Comparison of ENCODE assay signal across 9 mouse cellular contexts in genomic region chr8:104219079-104219478, GRCm38 (mm10). TPM values are rescaled to one million over a fixed set of nuclear protein-coding genes. Genes with fewer than 3 reads are reported as not detected.
DNase-seq lines count a peak whose midpoint lies in the region; ATAC-seq and TF ChIP-seq lines count a peak whose summit lies in the region.
"Had no signal": no experiment of that assay in that cellular context is flagged by ENCODE, and none has a peak within 500 bp of the region (broad histone marks: within the 10 kb centered on the region; RNA-seq: fewer than 3 reads in every experiment).

No protein-coding gene starts in this region.

- 27% methylated on average over 11 of the region's 11 CpGs for WGBS in forebrain, postnatal 0 days
- WGBS in liver, embryonic 13.5 days (ENCODE audit: insufficient replicate concordance): 13% methylated on average over 11 of the region's 11 CpGs

- H3K4me1 ChIP-seq in forebrain, postnatal 0 days (ENCODE audit: insufficient read depth): no peaks in the 10 kb centered on the region
- no peaks in the 10 kb centered on the region for H3K4me1 ChIP-seq in liver, embryonic 13.5 days (replicated peaks)
- H3K4me1 ChIP-seq: hindbrain, embryonic 15.5 days had no signal

- H3K9ac ChIP-seq in forebrain, postnatal 0 days: no peak overlapping the region
- no peak overlapping the region for H3K9ac ChIP-seq in liver, embryonic 13.5 days
- H3K9ac ChIP-seq: hindbrain, embryonic 15.5 days had no signal

- peaks cover 3% of the 10 kb centered on the region for H3K9me3 ChIP-seq in forebrain, postnatal 0 days (ENCODE audit: low read length)
- no peaks in the 10 kb centered on the region for H3K9me3 ChIP-seq in liver, embryonic 13.5 days (replicated peaks)
- H3K9me3 ChIP-seq: hindbrain, embryonic 15.5 days had no signal

- TF ChIP-seq CTCF in forebrain, postnatal 0 days (IDR thresholded peaks at IDR 0.05; ENCODE audit: low read depth): peak; percentile 62

- peak; percentile 22 for DNase-seq in ovary, postnatal 14 days (ENCODE audit: low spot score)
- no peak for DNase-seq in ovary, adult 18-20 months (ENCODE audit: low spot score)
- DNase-seq in adrenal gland, postnatal 10 days: peak; percentile 71
- DNase-seq in forebrain, postnatal 0 days: peak; percentile 62
- DNase-seq in liver, embryonic 13.5 days: no peak
- DNase-seq in retina, postnatal 1 day: peak; percentile 72
- peak; percentile 88 for DNase-seq in thymus, postnatal 4 days

- no peak overlapping the region for H3K4me2 ChIP-seq in forebrain, postnatal 0 days (ENCODE audit: low read depth)
- no peak overlapping the region for H3K4me2 ChIP-seq in liver, embryonic 13.5 days
- H3K4me2 ChIP-seq: hindbrain, embryonic 15.5 days had no signal

- H3K27ac ChIP-seq in forebrain, postnatal 0 days (ENCODE audit: low read depth, low read length): no peak overlapping the region
- H3K27ac ChIP-seq in liver, embryonic 13.5 days: no peak overlapping the region
- H3K27ac ChIP-seq: hindbrain, embryonic 15.5 days had no signal

- no peak overlapping the region for H3K4me3 ChIP-seq in forebrain, postnatal 0 days (ENCODE audit: low read depth, low read length)
- H3K4me3 ChIP-seq in liver, embryonic 13.5 days (replicated peaks): no peak overlapping the region
- H3K4me3 ChIP-seq: hindbrain, embryonic 15.5 days had no signal

- H3K27me3 ChIP-seq in forebrain, postnatal 0 days (ENCODE audit: insufficient read depth, low read length): no peaks in the 10 kb centered on the region
- H3K27me3 ChIP-seq in liver, embryonic 13.5 days: no peaks in the 10 kb centered on the region
- H3K27me3 ChIP-seq: hindbrain, embryonic 15.5 days had no signal

- ATAC-seq in forebrain, postnatal 0 days: peak; percentile 56
- ATAC-seq in inflammation-experienced regulatory T-cells, adult 6 months: peak; percentile 80
- 0 out of 2 replicates have a peak, but pooled peaks have one; percentile 43 for ATAC-seq in liver, embryonic 13.5 days (ENCODE audit: low read depth)

- peaks cover 5% of the 10 kb centered on the region; the same call in 1 of the 2 replicates for H3K36me3 ChIP-seq in forebrain, postnatal 0 days (ENCODE audit: insufficient read depth)
- no peaks in the 10 kb centered on the region for H3K36me3 ChIP-seq in liver, embryonic 13.5 days

RNA-seq across cellular contexts. Expression of gene Tk2, which starts 29.3 kb away (rescaled TPM):
- 10 to 100 TPM; 43.2 to 44.6 TPM for total RNA-seq in adrenal gland, postnatal 10 days (2021)
- 45.2 and 52.9 TPM in 2 replicates for total RNA-seq in forebrain, postnatal 0 days (2014; rRNA removed)
- polyA plus RNA-seq in forebrain, postnatal 0 days (2015; fragmentation: Nextera tagmentation; extraction: Ambion mirVana): 45.2 and 45.3 TPM in 2 replicates
- 10 to 100 TPM; 27.5 to 57.6 (median 55.8) TPM for polyA plus RNA-seq in inflammation-experienced regulatory T-cells, adult 6 months (2017; shearing (Covaris generic))
- polyA plus RNA-seq in liver, embryonic 13.5 days (2015; fragmentation: Nextera tagmentation; extraction: Ambion mirVana): 5.5 and 5.7 TPM in 2 replicates

RNA-seq across cellular contexts. Expression of gene Cklf, which starts 31.6 kb away (rescaled TPM):
- 10 to 100 TPM; 45.5 to 67.3 TPM for total RNA-seq in adrenal gland, postnatal 10 days (2021)
- total RNA-seq in forebrain, postnatal 0 days (2014; rRNA removed): 19.1 and 29.2 TPM in 2 replicates
- polyA plus RNA-seq in forebrain, postnatal 0 days (2015; fragmentation: Nextera tagmentation; extraction: Ambion mirVana): 24.8 and 26.8 TPM in 2 replicates
- 100 to 1,000 TPM in 1 of 3 experiments, 10 to 100 TPM in 2; 92.1 to 108 (median 97.9) TPM for polyA plus RNA-seq in inflammation-experienced regulatory T-cells, adult 6 months (2017; shearing (Covaris generic))
- 19.0 and 20.9 TPM in 2 replicates for polyA plus RNA-seq in liver, embryonic 13.5 days (2015; fragmentation: Nextera tagmentation; extraction: Ambion mirVana)

RNA-seq across cellular contexts. Expression of gene Bean1, which starts 48.8 kb away (rescaled TPM):
- 1 to 10 TPM; 4.5 to 5.7 TPM for total RNA-seq in adrenal gland, postnatal 10 days (2021)
- total RNA-seq in forebrain, postnatal 0 days (2014; rRNA removed): 18.2 and 18.9 TPM in 2 replicates
- 8.6 and 9.9 TPM in 2 replicates for polyA plus RNA-seq in forebrain, postnatal 0 days (2015; fragmentation: Nextera tagmentation; extraction: Ambion mirVana)
- polyA plus RNA-seq in inflammation-experienced regulatory T-cells, adult 6 months (2017; shearing (Covaris generic)): not detected
- not detected in 2 replicates for polyA plus RNA-seq in liver, embryonic 13.5 days (2015; fragmentation: Nextera tagmentation; extraction: Ambion mirVana)

Comparison
In these comparisons a context has a peak if more than half of its experiments do, and no peak if none do; other contexts are left out.
1. DNase-seq: peak in ovary, postnatal 14 days (single experiment), adrenal gland, postnatal 10 days (single experiment), forebrain, postnatal 0 days (single experiment), retina, postnatal 1 day (single experiment) and thymus, postnatal 4 days (single experiment); none in ovary, adult 18-20 months (single experiment) and liver, embryonic 13.5 days (single experiment).
2. Peak in every context shown above with its lines, with median percentiles within 50 percentile points of each other: ATAC-seq.